Mouse (Mus musculus) liver, adult 2 months (tissue): ENCODE measurements around the gene Vangl1.

Source experiments
- CTCF ChIP-seq: fragments of 200-500 bp; IDR thresholded peaks from 2 replicates; pipeline ENCODE4 v1.5.1; 2011; ENCODE audit warnings: low read depth, low read length, control low read depth
- POLR2A ChIP-seq: fragments of 200-500 bp; IDR thresholded peaks from 2 replicates; pipeline ENCODE4 v1.6.1; 2011; ENCODE audit warnings: low read length, control low read depth; ENCODE audit not compliant: insufficient read depth; ENCODE audit errors: extremely low read depth

DNA sequence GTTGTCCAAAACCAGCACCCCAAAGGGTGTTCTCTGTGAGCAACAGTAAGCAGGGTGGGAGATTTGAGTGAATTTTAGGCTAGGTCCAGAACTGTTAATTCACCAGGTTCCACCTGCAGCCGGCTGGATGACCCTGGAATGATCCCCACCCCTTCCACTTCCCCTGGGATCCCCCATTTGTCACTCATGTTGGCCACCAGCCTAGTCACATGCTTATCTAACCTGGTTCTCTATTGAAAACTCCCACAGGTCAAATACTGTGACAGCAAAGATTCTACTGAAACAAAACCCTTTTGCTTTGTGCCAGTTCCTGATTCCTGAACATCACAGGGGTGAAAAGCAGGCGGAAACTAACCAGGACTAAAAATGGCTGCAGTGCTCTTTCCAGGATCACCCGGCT, 12.9 kb downstream of the Vangl1 start:
- TF ChIP-seq CTCF (no peak), POLR2A (no peak)
